In the genomic region with DNA sequence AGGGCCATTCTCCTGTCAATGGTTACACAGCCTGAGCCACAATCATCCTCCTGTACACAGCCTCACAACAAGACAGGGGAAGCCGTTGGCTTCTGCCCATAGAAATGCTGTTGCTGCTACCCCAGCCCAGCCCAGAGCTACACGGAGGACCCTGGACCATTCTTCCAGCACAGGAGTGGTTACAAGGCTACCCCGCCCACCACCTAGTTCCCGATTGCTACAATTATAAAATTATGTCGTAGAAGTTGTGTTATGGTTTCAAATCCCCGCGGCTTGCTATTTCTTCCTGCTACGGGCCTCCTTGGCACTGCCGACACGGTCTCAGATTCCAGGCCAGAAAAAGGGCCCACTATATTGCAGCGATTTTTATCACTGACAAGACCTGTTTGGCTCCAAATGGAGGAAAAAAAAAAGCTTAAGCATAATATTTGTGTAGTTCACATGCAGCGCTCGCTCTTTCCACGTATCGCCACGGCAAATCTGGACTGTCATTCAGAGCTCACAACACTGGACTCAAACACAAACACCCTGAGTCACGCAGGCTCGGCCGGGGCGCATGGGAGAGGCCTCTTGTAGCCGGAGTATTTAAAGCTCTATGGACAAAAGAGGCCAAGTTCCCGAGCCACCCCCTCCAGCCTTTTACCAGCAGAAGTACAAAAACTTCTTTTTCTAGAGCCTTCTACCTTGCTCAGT, we compare ENCODE assay signal across 11 mouse cellular contexts.
A peak's percentile ranks its signal among the peaks of the same experiment; 100 is the strongest.
DNase-seq lines count a peak whose midpoint lies in the region; ATAC-seq and TF ChIP-seq lines count a peak whose summit lies in the region.
"Had no signal": no experiment of that assay in that cellular context is flagged by ENCODE, and none has a peak within 500 bp of the region (broad histone marks: within the 10 kb centered on the region; RNA-seq: fewer than 3 reads in every experiment).

No protein-coding gene starts in this region.

- peaks cover 48% of the 10 kb centered on the region for H3K4me1 ChIP-seq in thymus, adult 2 months (replicated peaks; ENCODE audit: control insufficient read depth, insufficient read depth, low read length)
- H3K4me1 ChIP-seq in limb, embryonic 13.5 days, result peaks cover 41% of the 10 kb centered on the region
- 0 out of 2 replicates have a peak, but pooled peaks cover 16% of the 10 kb centered on the region for H3K4me1 ChIP-seq in stomach, embryonic 15.5 days
- H3K4me1 ChIP-seq: hindbrain, embryonic 15.5 days had no signal

- intact Hi-C loops in gastrocnemius, adult 2 months (cut with DNase I), result no loop called here
- intact Hi-C loops in gastrocnemius, postnatal 36 days (cut with DNase I), result no loop called here

- H3K9ac ChIP-seq in limb, embryonic 13.5 days, result 0 out of 2 replicates have a peak overlapping the region, but pooled peaks have one; percentile 19
- H3K9ac ChIP-seq in stomach, embryonic 15.5 days, result no peak overlapping the region
- H3K9ac ChIP-seq: forebrain, embryonic 13.5 days; hindbrain, embryonic 15.5 days had no signal

- TF ChIP-seq POLR2A in thymus, adult 2 months (IDR thresholded peaks at IDR 0.05; ENCODE audit: control insufficient read depth, extremely low read depth, insufficient read depth, low read length, poor library complexity), result no peak

- H3K36me3 ChIP-seq in thymus, adult 2 months (ENCODE audit: control insufficient read depth, insufficient read depth, low read length), result peaks cover 17% of the 10 kb centered on the region; the same call in 1 of the 2 replicates
- no peaks in the 10 kb centered on the region; the same call in 1 of the 2 replicates for H3K36me3 ChIP-seq in limb, embryonic 13.5 days
- H3K36me3 ChIP-seq in stomach, embryonic 15.5 days, result no peaks in the 10 kb centered on the region
- H3K36me3 ChIP-seq: hindbrain, embryonic 15.5 days had no signal

- peaks cover 4% of the 10 kb centered on the region for H3K9me3 ChIP-seq in limb, embryonic 13.5 days
- H3K9me3 ChIP-seq in stomach, embryonic 15.5 days, result no peaks in the 10 kb centered on the region
- H3K9me3 ChIP-seq: forebrain, embryonic 13.5 days; hindbrain, embryonic 15.5 days had no signal

- WGBS in thymus, adult 2 months, result 86% methylated on average over 22 of the region's 22 CpGs
- 59% methylated on average over 22 of the region's 22 CpGs for WGBS in limb, embryonic 13.5 days
- WGBS in stomach, embryonic 15.5 days, result 47% methylated on average over 22 of the region's 22 CpGs

- DNase-seq in gastrocnemius, adult 2 months, result peak; percentile 40
- no peak for DNase-seq in gastrocnemius, postnatal 36 days
- DNase-seq in thymus, adult 2 months, result no peak
- DNase-seq in thymus, adult 18-20 months, result no peak
- DNase-seq in cerebellum, adult 9-11 months, result no peak
- DNase-seq in gastrocnemius, postnatal 25 days, result no peak

- no peaks in the 10 kb centered on the region for H3K27me3 ChIP-seq in thymus, adult 2 months (ENCODE audit: control insufficient read depth, insufficient read depth, low read length)
- no peaks in the 10 kb centered on the region for H3K27me3 ChIP-seq in limb, embryonic 13.5 days
- H3K27me3 ChIP-seq in stomach, embryonic 15.5 days (replicated peaks), result no peaks in the 10 kb centered on the region
- H3K27me3 ChIP-seq: hindbrain, embryonic 15.5 days had no signal

- ATAC-seq in limb, embryonic 13.5 days (ENCODE audit: low FRiP score, low read depth), result peak; percentile 54
- peak; percentile 64; the same call in 1 of the 2 replicates for ATAC-seq in stomach, embryonic 15.5 days (ENCODE audit: insufficient read depth, low FRiP score, low read depth)
- ATAC-seq: forebrain, embryonic 13.5 days had no signal

- H3K4me3 ChIP-seq in gastrocnemius, adult 2 months, result peak overlapping the region; percentile 20; the same call in 1 of the 2 replicates
- no peak overlapping the region for H3K4me3 ChIP-seq in thymus, adult 2 months (ENCODE audit: control insufficient read depth, insufficient read depth, low read length)
- no peak overlapping the region for H3K4me3 ChIP-seq in limb, embryonic 13.5 days
- no peak overlapping the region for H3K4me3 ChIP-seq in stomach, embryonic 15.5 days (replicated peaks)
- H3K4me3 ChIP-seq: forebrain, embryonic 13.5 days; hindbrain, embryonic 15.5 days; layer of hippocampus, adult 2 months had no signal

- H3K4me2 ChIP-seq in limb, embryonic 13.5 days (replicated peaks), result no peak overlapping the region
- no peak overlapping the region for H3K4me2 ChIP-seq in stomach, embryonic 15.5 days
- H3K4me2 ChIP-seq: forebrain, embryonic 13.5 days; hindbrain, embryonic 15.5 days had no signal

- no peak for TF ChIP-seq CTCF in gastrocnemius, adult 2 months (IDR thresholded peaks at IDR 0.05)
- no peak for TF ChIP-seq CTCF in thymus, adult 2 months (IDR thresholded peaks at IDR 0.05; ENCODE audit: borderline replicate concordance, control insufficient read depth, extremely low read depth, insufficient read depth, low read length, poor library complexity)

- H3K27ac ChIP-seq in gastrocnemius, adult 2 months, result peak overlapping the region; percentile 77
- H3K27ac ChIP-seq in thymus, adult 2 months (ENCODE audit: control insufficient read depth, insufficient read depth, low read length), result peak overlapping the region; percentile 75
- H3K27ac ChIP-seq in limb, embryonic 13.5 days, result peak overlapping the region; percentile 67
- peak overlapping the region; percentile 82 for H3K27ac ChIP-seq in stomach, embryonic 15.5 days
- H3K27ac ChIP-seq: forebrain, embryonic 13.5 days; hindbrain, embryonic 15.5 days; layer of hippocampus, adult 2 months had no signal
